ENCODE assay signal across 9 mouse cellular contexts in genomic region chr2:60418075-60418474, GRCm38 (mm10). TPM values are rescaled to one million over a fixed set of nuclear protein-coding genes. Genes with fewer than 3 reads are reported as not detected.
A peak's percentile ranks its signal among the peaks of the same experiment; 100 is the strongest.
DNase-seq lines count a peak whose midpoint lies in the region; ATAC-seq lines count a peak whose summit lies in the region.
"Had no signal": no experiment of that assay in that cellular context is flagged by ENCODE, and none has a peak within 500 bp of the region (broad histone marks: within the 10 kb centered on the region; RNA-seq: fewer than 3 reads in every experiment).

No protein-coding gene starts in this region.

- H3K27me3 ChIP-seq in embryonic facial prominence, embryonic 11.5 days (ENCODE audit: control insufficient read depth, insufficient read depth, low read length), result no peaks in the 10 kb centered on the region
- H3K27me3 ChIP-seq in kidney, embryonic 15.5 days, result no peaks in the 10 kb centered on the region
- H3K27me3 ChIP-seq in stomach, embryonic 16.5 days (ENCODE audit: control insufficient read depth, insufficient read depth, low read length), result no peaks in the 10 kb centered on the region
- H3K27me3 ChIP-seq: embryonic facial prominence, embryonic 13.5 days had no signal

- no peaks in the 10 kb centered on the region for H3K36me3 ChIP-seq in embryonic facial prominence, embryonic 11.5 days (replicated peaks; ENCODE audit: control insufficient read depth, insufficient read depth, low read depth, low read length)
- H3K36me3 ChIP-seq in kidney, embryonic 15.5 days, result no peaks in the 10 kb centered on the region
- no peaks in the 10 kb centered on the region for H3K36me3 ChIP-seq in stomach, embryonic 16.5 days (ENCODE audit: control insufficient read depth, insufficient read depth, low read length)
- H3K36me3 ChIP-seq: embryonic facial prominence, embryonic 13.5 days had no signal

- H3K4me3 ChIP-seq in embryonic facial prominence, embryonic 11.5 days (ENCODE audit: low read depth, low read length), result no peak overlapping the region
- H3K4me3 ChIP-seq in kidney, embryonic 15.5 days (replicated peaks), result no peak overlapping the region
- no peak overlapping the region for H3K4me3 ChIP-seq in stomach, embryonic 16.5 days (replicated peaks; ENCODE audit: low read length)
- H3K4me3 ChIP-seq: embryonic facial prominence, embryonic 13.5 days had no signal

- no peak overlapping the region for H3K9ac ChIP-seq in embryonic facial prominence, embryonic 11.5 days (replicated peaks; ENCODE audit: low read length)
- no peak overlapping the region for H3K9ac ChIP-seq in kidney, embryonic 15.5 days
- no peak overlapping the region for H3K9ac ChIP-seq in stomach, embryonic 16.5 days (ENCODE audit: low read length)
- H3K9ac ChIP-seq: embryonic facial prominence, embryonic 13.5 days had no signal

- peak; percentile 72; the same call in 1 of the 2 replicates for ATAC-seq in embryonic facial prominence, embryonic 11.5 days (replicated peaks; ENCODE audit: insufficient number of reproducible peaks, low FRiP score, low TSS enrichment, low read depth)
- peak; percentile 86 for ATAC-seq in kidney, embryonic 15.5 days (replicated peaks; ENCODE audit: low FRiP score)
- ATAC-seq in monocyte, adult 5-6 weeks (replicated peaks; ENCODE audit: insufficient number of reproducible peaks, low FRiP score, low TSS enrichment, poor library complexity, severe bottlenecking), result peak; percentile 80
- ATAC-seq in stomach, embryonic 16.5 days (ENCODE audit: insufficient read depth, low FRiP score), result peak; percentile 56; the same call in 1 of the 2 replicates

- no peak overlapping the region for H3K4me2 ChIP-seq in embryonic facial prominence, embryonic 11.5 days (ENCODE audit: low read depth, low read length)
- H3K4me2 ChIP-seq in kidney, embryonic 15.5 days, result no peak overlapping the region
- H3K4me2 ChIP-seq in stomach, embryonic 16.5 days (ENCODE audit: low read depth, low read length), result no peak overlapping the region
- H3K4me2 ChIP-seq: embryonic facial prominence, embryonic 13.5 days had no signal

- WGBS in embryonic facial prominence, embryonic 11.5 days, result 3% methylated on average over 6 of the region's 6 CpGs
- WGBS in kidney, embryonic 15.5 days, result 10% methylated on average over 6 of the region's 6 CpGs
- WGBS in stomach, embryonic 16.5 days, result 9% methylated on average over 6 of the region's 6 CpGs

- H3K27ac ChIP-seq in embryonic facial prominence, embryonic 11.5 days (replicated peaks; ENCODE audit: low read depth, low read length), result no peak overlapping the region
- no peak overlapping the region for H3K27ac ChIP-seq in kidney, embryonic 15.5 days
- no peak overlapping the region for H3K27ac ChIP-seq in stomach, embryonic 16.5 days (ENCODE audit: low read length)
- H3K27ac ChIP-seq: embryonic facial prominence, embryonic 13.5 days had no signal

- no peaks in the 10 kb centered on the region for H3K9me3 ChIP-seq in embryonic facial prominence, embryonic 11.5 days (replicated peaks; ENCODE audit: control insufficient read depth, low read length)
- H3K9me3 ChIP-seq in kidney, embryonic 15.5 days (replicated peaks), result no peaks in the 10 kb centered on the region
- H3K9me3 ChIP-seq in stomach, embryonic 16.5 days (replicated peaks; ENCODE audit: control insufficient read depth, low read length), result no peaks in the 10 kb centered on the region
- H3K9me3 ChIP-seq: embryonic facial prominence, embryonic 13.5 days had no signal

- peak; percentile 72 to 74 for DNase-seq in B cell, adult 2 months
- peak; percentile 69 for DNase-seq in adrenal gland, postnatal 25 days
- peak; percentile 83 for DNase-seq in embryonic facial prominence, embryonic 11.5 days (ENCODE audit: low spot score)
- DNase-seq in heart, adult 8-10 months (ENCODE audit: low spot score), result peak; percentile 68
- DNase-seq in liver, result peak; percentile 71

- H3K4me1 ChIP-seq in embryonic facial prominence, embryonic 11.5 days (ENCODE audit: control insufficient read depth, insufficient read depth, low read length), result no peaks in the 10 kb centered on the region
- peaks cover 7% of the 10 kb centered on the region for H3K4me1 ChIP-seq in kidney, embryonic 15.5 days
- 0 out of 2 replicates have a peak, but pooled peaks cover 2% of the 10 kb centered on the region for H3K4me1 ChIP-seq in stomach, embryonic 16.5 days (ENCODE audit: control insufficient read depth, insufficient read depth, low read length)
- H3K4me1 ChIP-seq: embryonic facial prominence, embryonic 13.5 days had no signal

RNA-seq across cellular contexts. Expression of gene Ly75, which starts 35.0 kb away (rescaled TPM):
- total RNA-seq in adrenal gland, postnatal 25 days (2021), result 0.81 and 1.3 TPM in 2 replicates
- polyA plus RNA-seq in embryonic facial prominence, embryonic 11.5 days (2014; fragmentation: Nextera tagmentation; extraction: Ambion mirVana), result 3.5 and 4.0 TPM in 2 replicates
- 1 to 10 TPM in 2 of 4 experiments, under 1 TPM in 2; 0.72 to 1.1 (median 1.0) TPM for total RNA-seq in heart, adult 8-10 months (2022)
- 2.8 and 3.5 TPM in 2 replicates for polyA plus RNA-seq in kidney, embryonic 15.5 days (2015; fragmentation: Nextera tagmentation; extraction: Ambion mirVana)
- 4.5 to 18.4 TPM (median 4.9 TPM) in 3 replicates for total RNA-seq in monocyte, adult 5-6 weeks (2017)
- 0.86 and 1.0 TPM in 2 replicates for polyA plus RNA-seq in stomach, embryonic 16.5 days (2015; fragmentation: Nextera tagmentation; extraction: Ambion mirVana)
